Mouse (Mus musculus) brain, adult 2 months (tissue): ENCODE results near the gene Slc35e3.

Source experiments
- DNase-seq: peaks from one replicate; pipeline ENCODE4 v3.0.0; 2011; ENCODE audit warnings: low read depth, low spot score

The Slc35e3 gene

DNA sequence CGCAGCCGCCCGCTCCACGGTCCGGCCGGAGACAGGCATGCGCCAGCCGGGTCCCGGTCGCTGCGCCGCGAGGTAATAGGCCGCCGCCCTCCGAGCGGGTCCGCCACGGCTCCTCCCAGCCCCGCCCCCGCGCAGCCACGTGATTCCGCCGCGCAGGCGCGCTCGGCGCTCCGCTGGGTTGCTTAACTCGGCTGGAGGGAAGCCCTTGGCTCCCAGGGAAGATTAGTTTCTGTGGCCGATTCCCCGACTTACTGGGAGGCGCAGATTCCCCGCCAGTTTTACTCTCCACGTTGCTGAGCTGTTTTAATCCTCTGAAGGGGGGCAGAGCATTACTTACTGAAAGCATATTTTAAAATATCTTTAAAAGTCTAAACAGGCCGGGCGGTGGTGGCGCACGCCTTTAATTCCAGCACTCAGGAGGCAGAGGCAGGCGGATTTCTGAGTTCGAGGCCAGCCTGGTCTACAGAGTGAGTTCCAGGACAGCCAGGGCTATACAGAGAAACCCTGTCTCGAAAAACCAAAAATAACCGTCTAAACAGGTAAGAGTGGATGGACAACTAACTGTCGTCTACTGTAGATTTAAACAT is at the start of gene Slc35e3:
Gene Slc35e3 (minus strand): TSS at position 69 of the 587 bp plus-strand sequence.
- peak; percentile 97 for DNase-seq

DNA sequence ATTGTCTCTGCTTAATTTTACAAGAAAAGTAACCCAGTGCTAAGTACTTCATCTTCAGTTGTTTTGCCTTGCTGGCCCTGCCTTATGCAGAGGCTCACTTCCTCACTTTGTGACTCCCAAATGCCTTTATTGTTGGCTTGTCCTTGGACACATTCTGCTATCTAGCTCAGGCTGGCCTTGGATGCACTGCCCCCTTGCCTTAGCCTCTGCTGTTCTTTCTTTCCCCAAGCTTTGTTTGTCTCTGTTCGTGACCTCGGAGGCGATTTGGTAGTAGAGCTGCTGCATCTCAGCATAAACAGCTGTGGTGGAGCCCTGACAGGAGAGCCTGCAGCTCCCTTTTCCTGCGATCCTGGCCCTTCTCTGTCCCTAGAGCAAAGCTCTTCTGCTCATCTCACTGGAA is 49.0 kb upstream of the Slc35e3 start:
- no peak for DNase-seq

DNA sequence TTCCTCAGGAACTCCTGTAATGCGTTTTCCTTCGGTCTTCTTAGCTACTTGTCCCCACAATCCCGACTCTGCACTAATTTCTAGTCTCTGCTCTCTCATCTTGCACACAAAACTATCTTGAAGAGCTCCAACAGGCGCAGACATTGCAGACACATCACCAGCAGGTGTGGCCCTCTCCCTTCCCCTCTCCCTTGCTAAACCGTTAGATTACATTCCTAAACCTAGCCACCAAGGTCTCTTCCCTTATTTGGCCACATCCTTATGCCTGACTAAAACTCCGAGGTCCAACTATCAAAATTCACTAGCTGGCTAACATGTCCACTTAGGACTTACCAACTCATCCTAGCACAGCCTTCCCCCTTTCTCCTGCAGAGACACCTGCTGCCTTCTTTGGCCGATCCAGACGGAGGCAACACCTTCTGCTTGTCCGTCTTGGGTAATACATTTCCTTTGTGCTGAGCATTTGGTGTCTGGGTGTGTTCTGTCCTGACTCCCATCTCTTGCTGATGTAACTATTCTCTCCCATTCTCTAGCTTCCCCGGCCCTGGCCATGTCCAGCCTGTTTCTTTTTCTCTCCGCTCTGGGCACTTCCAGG is 47.4 kb upstream of the Slc35e3 start:
- DNase-seq: peak; percentile 7

DNA sequence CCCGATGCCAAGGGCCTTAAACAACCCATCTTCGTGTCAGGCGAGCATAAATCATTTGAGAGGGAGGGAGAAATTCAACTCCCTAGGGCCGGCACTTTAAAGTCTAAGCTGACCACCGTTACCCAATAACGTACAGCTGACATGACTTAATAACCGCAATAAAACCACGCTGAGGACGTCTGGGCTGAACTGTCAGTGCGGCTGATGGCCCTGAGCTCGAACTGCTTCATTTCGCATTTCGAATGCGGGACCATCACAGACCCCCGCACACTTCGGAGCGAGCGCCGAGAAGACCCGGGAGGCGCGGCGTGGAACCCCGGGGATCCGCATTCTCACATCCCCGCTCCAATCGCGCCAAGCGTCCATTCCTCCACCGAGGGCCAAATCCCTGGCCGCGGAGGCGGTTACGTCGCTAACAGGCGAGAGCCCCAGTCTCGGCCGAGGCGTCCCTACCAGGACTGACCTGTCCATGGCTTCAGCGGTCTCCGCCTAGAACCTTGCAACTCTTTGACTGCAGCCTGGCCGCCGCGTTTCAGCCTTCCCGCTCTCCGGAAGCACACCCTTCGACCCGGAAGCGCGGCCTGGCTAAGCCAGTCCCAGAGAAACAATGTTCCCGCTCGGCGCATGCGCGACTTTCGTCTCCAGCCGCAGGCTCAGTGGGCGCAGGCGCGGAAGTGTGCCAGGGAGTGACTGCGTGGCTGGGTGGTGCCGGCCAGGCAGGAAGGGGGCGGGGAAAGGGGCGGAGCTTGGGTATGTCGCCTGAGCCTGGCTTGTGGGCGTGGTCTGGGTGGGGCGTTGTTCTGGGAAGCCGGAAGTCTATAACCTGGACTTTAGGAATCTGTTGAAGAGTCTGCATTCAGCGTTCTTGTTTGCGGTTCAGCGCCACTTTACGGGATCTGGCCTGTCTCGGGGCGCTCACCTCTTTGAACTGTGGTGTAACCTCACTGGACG is 46.3 kb upstream of the Slc35e3 start, which contains the start of gene Nup107:
Gene Nup107 (minus strand): TSS at position 565 of the 951 bp plus-strand sequence.
- DNase-seq: peak; percentile 99

DNA sequence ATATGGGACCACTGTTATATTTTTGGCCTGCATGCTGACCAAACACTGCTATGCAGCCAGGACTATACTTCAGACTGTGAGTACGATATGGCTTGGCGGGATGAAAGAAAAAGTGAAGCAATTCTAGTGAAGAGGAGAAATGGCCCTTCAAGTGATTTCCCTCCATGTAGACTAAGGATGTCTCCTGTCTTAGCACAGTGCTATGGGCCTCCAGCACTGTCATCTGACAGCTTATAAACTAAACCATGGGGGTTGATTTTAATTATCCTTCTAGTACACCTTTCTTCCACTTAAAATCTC is 45.0 kb upstream of the Slc35e3 start:
- DNase-seq: no peak

DNA sequence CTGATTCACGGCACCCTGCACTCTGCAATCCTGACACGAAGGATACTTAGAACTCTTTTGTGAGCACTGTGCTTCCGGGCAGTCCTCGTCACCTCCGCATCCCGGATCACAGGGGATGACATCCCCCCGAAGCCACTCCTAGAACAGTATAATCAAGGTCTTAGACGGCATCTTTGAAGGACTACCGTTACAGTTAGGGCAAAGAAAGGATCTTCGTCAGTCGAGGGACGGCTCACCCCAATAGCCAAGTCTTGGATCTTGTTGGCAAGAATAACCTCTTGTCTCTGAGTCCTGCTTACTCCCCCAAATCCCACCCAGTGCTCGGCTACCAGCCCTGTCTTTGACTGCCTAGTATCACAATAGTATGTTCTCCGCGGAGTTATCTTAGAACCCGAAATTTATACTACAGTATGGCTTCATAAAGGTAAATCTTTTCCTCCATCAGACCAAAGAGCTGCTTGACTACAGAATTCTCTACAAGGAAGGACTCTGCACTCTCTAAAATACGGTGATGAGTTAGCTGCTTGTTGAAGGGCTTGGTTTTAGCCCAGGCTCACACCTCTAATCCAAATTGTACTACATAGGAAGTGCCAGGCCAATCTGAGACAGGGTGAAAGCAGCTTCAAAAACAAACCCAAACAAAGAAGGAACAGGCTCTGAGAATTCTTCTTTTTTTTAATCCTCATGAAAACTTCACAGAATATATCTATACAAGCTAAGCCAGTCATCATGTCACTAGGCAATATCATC is 44.4 kb upstream of the Slc35e3 start:
- DNase-seq: no peak

DNA sequence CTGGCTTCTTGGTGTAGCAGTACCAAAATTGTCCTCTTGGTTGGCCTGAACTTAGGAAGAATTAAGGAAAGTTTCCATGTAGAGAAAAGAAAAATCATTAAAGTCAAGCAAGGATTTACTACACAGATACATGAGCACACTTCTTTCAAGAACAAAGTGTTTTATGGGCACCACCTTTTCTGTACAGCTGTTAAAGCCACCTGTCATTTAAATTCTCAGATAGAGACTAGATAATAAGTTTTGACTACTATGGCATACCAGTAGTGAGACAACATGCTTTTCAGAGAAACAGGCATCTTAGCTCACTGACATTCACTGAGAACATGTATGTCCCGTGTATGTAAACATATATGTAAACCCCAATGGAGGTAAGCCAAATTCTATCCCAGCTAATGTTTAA is 43.8 kb upstream of the Slc35e3 start:
- no peak for DNase-seq

DNA sequence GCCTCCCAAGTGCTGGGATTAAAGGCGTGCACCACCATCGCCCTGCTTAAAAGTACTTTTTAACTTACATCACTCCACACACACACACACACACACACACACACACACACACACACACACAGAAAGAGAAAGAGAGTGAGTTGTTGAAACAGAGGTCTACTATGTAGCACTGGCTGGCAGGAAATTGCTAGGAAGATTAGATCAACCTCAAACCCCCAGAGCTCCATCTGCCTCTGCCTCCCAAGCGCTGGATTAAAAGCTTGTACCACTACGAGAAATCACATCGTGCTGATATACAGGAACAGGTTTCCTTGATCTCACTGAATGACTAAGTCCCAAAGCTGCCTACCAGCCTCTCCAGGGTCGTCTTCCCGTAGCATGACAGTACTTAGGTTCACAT is 38.5 kb upstream of the Slc35e3 start:
- no peak for DNase-seq

DNA sequence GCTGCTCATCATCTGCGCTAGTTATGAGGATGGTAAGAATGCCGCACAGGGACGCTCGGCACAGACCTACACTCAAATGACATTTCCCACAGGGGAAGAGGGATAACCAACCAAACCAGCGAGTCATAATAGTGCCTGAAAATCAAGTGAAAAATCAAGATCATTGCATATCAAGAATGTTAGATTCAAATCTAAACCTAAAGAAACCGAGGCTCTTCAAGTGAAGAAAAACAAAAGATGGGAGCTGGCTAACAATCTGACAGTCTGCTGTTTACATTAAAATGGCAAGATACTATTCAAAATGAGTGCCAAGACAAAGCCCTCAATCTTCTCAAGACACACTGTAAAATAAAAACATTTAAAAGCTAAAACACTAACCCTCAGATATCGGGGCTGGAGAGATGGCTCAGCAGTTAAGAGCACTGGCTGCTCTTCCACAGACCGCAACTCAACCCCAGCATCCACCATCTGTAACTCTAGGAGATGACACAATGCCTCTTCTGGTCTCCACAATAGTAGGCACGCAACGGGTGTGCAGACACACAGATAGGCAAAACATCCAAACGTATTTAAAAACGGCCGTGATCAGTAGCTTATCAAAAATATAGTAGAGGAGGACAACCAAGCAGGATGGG is 37.7 kb upstream of the Slc35e3 start:
- no peak for DNase-seq

DNA sequence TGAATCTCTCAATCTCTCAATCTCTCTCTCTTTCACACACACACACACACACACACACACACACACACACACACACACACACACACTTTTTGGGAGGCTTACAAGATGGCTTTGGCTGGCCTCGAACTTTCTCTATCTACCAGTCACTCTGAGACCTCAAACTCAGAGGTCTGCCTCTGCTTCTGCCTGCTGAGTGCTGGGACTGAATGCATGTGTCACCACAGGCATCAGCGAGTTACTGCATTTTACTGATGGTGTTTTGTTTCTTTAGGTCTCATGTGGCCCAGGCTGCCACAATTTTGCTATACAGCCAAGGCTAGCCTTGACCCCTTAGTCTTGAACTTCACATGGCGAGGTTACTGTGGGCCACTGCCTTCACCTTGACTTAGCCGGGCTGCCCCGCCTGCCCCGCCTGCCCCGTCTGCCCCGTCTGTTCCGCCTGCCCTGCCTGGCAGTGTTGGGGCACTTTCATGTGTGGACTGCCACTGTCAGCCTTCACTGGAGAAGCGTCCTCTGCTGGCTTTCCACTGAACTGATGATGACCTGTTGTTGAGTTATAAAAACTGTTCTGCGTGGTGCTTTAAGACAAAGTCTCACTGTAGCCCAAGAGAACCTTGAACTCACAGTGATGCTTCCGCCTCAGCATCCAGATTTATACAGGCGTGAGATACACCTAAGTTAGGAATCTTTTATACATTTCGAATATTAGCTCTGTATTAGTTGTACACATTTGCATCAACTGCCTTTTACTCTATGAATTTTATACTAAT is 36.5 kb upstream of the Slc35e3 start:
- DNase-seq: no peak

DNA sequence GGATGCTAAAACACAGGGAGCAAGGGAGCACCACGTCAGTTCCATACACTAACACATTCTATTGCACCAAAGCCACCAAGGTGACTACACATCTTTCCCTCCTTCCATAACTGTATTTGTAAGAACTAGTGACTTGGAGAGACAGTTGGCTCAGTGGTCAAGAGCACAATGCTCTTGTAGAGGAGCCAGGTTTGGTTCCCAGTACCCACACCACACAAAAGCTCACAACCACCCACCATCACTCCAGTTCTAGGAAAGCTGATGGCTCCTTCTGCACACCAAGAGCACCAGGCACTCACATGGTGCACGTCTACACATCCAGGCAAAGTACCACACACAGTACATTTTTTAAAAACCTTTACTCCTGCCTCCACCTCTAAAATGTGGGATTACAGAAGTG is 35.9 kb upstream of the Slc35e3 start:
- no peak for DNase-seq

DNA sequence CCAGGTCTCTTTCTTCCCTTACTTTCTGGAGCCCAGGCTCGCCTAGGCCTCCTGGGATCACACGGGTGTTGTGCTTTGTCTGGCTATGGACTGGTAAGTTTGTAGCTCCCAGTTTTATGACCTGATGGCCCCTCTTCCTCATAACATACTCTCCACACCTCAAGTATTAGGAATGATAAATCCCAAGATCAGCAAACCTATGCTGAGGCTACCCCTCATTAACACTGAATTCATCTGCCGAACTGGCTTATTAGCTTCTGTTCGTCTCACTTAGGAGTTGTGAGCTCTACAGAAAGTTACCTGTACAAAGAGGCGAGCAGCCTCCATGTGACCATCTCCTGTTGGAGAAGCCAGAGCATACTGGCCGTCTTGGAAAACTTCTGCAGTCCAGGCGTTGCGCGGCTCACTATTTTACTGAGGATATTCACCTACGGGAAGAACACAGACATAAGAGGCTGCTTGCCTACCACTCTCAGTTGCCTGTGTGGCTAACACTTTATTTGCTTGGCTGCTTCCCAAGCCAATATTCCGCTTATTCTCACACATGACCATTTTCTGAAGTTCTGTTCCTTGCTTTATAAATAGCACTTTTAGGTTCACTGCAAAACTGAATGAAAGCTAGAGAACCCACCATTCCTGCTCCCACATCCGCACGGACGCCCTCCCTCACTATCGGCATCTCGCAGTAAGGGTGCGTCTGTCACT is 35.0 kb upstream of the Slc35e3 start:
- no peak for DNase-seq

DNA sequence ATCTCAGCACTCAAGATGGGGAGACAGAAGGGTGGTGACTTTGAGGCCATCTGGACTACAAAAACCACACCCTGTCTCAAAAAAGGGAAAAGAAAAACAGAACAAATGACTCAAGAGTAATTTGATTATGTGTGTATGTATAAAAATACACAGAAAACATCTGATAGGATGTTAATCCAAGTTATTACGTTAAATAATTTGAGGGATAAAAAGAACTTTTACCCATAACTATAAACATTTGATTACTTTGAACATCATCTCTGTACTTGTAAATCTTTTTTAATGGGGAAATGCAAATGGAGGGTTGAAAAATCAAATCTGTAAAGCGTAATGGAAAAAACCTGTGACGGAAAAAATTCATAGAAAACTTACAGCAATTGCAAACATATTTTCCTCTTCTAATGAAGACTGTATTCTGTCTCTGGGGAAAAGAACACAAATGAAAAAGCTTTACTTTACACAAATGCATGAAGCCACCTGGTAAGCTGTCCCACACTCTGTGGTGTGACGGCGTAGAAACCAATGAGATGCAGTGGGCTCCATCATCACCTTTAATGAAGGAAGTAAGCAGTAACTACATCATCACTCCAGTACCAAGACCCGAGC is 34.2 kb upstream of the Slc35e3 start:
- no peak for DNase-seq

DNA sequence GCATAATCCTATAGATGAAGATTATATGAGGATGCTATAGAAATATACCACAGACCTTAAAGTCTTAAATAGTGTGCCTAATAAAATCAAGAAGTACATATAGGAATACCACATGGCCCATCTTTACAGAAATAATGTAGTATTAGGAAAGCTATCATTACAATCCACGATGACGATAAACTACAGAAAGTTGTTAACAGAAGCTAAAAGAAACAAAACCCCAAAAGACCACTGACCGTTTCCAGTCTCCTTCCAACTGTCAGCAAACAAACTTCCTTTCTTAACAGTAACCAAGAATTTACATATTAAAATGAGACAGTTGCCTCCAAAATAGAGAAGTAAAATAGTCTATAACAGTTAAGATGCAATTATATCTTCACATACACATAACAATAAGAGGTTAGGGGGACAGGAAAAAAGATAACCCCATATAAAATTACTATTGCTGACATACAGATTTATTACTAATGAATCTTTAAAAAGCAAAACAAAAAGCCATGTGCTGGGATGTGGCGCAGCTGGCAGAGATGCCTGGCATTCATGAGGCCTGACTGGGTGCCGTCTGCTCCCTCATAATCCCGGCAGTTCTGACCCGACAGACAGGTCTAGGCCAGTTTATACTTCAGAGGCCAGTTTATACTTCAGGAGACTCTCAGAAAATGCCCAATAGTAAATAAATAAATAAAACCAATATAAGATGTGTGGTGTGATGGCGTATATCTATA is 33.6 kb upstream of the Slc35e3 start:
- no peak for DNase-seq

DNA sequence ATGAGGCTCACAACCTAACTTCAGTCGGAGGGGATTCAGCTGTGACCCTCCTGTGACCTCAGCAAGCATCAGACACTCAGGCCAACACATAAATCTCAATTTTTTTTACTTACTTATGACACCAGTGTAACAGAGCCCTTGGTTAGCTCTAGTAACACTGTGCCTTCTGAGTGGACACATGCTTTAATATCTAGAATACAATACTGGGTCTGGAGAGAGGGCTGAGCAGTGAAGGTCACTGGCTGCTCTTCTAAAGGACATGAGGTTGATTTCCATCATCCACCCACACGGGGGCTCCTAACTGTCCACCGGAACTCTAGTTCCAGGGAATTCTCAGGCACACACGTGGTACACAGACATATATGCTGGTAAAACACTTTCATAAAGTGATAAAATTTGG is 32.8 kb upstream of the Slc35e3 start:
- no peak for DNase-seq

DNA sequence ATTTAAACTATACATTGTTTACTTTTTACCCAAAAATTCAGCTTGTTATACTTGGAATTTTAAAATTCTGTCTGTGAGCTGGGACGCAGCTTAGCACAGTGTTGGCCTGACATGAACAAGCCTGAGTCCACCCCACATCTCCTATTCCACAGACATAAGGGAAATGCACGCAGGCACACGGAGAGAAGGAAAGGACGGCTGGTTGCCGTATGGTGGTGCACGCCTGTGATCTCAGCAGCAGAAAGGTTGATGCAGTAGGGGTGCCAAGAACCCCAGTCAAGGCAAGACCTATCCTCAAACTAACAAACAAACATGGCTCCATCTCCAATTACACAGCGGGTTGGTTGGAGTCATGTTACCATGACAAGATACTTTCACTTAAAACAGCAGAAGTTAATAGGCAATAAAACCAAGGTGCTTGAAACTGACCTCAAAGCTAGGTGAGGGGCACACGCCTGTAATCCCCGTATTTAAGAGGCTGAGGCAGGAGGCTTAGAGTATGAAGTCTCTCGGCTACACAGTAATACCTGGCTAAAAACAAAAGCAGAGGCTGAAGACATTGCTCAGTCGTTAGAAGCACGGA is 32.3 kb upstream of the Slc35e3 start:
- no peak for DNase-seq

DNA sequence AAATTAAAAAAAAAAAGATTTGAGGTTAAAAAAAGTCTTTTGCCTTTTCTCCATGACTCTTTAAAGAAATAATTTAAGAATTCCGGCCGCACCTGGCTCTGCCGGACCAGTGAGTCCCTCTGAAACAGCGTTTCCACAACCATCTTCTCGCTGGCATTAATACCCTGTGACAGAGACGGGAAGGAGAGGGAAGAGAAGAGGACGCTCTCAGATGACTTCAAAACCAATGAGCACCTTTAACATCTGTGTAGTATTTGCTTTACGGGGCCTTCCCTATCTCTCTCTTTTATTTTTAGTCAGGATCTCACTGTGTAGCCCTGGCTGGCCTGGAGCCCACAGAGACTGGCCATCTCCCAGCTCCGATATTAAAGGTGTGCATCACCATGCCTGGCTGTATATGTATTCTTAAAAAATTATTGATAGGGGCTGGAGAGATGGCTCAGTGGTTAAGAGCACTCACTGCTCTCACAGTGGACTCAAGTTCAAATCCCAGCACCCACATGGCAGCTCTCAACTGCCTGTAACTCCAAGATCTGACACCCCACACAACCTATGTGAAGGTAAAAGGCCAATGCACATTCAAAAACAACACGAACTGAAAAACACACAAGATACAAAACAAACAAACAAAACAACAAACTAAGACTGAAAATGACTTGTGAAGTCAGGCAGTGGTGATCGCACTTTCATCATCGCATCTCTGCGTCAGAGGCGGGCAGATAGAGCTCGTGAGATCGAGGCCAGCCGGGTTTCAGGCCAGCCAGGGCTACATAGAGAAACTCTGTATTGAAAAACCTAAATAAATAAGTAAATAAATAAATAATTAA is 31.5 kb upstream of the Slc35e3 start:
- DNase-seq: no peak

DNA sequence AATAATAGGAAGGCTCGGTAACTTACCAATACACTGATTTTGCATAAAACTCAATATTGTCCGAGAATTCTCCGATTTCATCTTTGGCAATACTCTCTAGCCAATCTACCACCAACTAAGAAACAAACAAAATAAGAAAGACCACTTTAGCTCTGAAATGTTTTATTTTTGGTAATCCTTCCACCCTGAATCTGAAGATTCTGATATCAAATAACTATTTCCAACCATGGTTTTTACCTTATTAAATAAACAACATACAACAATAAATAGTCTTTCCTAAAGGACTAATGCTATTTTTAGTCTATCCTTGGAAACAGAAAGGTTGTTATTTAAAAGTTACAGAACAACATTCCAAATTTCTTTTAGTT is 30.9 kb upstream of the Slc35e3 start:
- no peak for DNase-seq
